In genomic region chr13:109229618-109230334, GRCm38 (mm10) we compare ENCODE assay signal across 9 mouse cellular contexts.
A peak's percentile ranks its signal among the peaks of the same experiment; 100 is the strongest.
DNase-seq lines count a peak whose midpoint lies in the region; ATAC-seq and TF ChIP-seq lines count a peak whose summit lies in the region.
"Had no signal": no experiment of that assay in that cellular context is flagged by ENCODE, and none has a peak within 500 bp of the region (broad histone marks: within the 10 kb centered on the region; RNA-seq: fewer than 3 reads in every experiment).

No protein-coding gene starts in this region.

- peak overlapping the region; percentile 31 for H3K4me3 ChIP-seq in kidney, embryonic 16.5 days (ENCODE audit: low read length)
- H3K4me3 ChIP-seq in lung, postnatal 0 days (ENCODE audit: low read depth, low read length) = peak overlapping the region; percentile 37
- H3K4me3 ChIP-seq: midbrain, embryonic 12.5 days had no signal

- 0 out of 2 replicates have a peak, but pooled peaks have one; percentile 18 for TF ChIP-seq EP300 in lung, postnatal 0 days (IDR thresholded peaks at IDR 0.05)

- 44% methylated on average over 17 of the region's 17 CpGs for WGBS in kidney, embryonic 16.5 days
- 10% methylated on average over 17 of the region's 17 CpGs for WGBS in lung, postnatal 0 days

- DNase-seq in kidney, adult 9 months = no peak
- DNase-seq in brain, adult 2 months (ENCODE audit: low read depth, low spot score) = peak; percentile 44
- peak; percentile 76 for DNase-seq in lung, postnatal 0 days (ENCODE audit: low spot score)
- no peak for DNase-seq in right cerebral cortex, postnatal 36 days (ENCODE audit: low spot score in 2 of 2)
- no peak for DNase-seq in urinary bladder, adult 18-20 months (ENCODE audit: low spot score in 2 of 2)
- DNase-seq in testis, postnatal 14 days (ENCODE audit: low spot score) = no peak

- H3K36me3 ChIP-seq in kidney, embryonic 16.5 days (ENCODE audit: insufficient read depth, low read length) = no peaks in the 10 kb centered on the region
- no peaks in the 10 kb centered on the region for H3K36me3 ChIP-seq in lung, postnatal 0 days (ENCODE audit: insufficient read depth, low read length)
- H3K36me3 ChIP-seq: midbrain, embryonic 12.5 days had no signal

- H3K9me3 ChIP-seq in kidney, embryonic 16.5 days (ENCODE audit: low read length) = no peaks in the 10 kb centered on the region
- no peaks in the 10 kb centered on the region for H3K9me3 ChIP-seq in lung, postnatal 0 days (ENCODE audit: low read length)
- H3K9me3 ChIP-seq: midbrain, embryonic 12.5 days had no signal

- H3K4me2 ChIP-seq in kidney, embryonic 16.5 days (replicated peaks; ENCODE audit: low read depth, low read length) = peak overlapping the region; percentile 42
- H3K4me2 ChIP-seq in lung, postnatal 0 days (replicated peaks; ENCODE audit: low read depth, low read length) = peak overlapping the region; percentile 66
- H3K4me2 ChIP-seq: midbrain, embryonic 12.5 days had no signal

- H3K27me3 ChIP-seq in kidney, embryonic 16.5 days (ENCODE audit: insufficient read depth, low read length) = no peaks in the 10 kb centered on the region
- H3K27me3 ChIP-seq in lung, postnatal 0 days (replicated peaks; ENCODE audit: insufficient read depth, low read length) = no peaks in the 10 kb centered on the region
- H3K27me3 ChIP-seq: midbrain, embryonic 12.5 days had no signal

- no peak for TF ChIP-seq CTCF in lung, postnatal 0 days (IDR thresholded peaks at IDR 0.05)

- H3K9ac ChIP-seq in kidney, embryonic 16.5 days (replicated peaks; ENCODE audit: low read length) = peak overlapping the region; percentile 44; the same call in 1 of the 2 replicates
- no peak overlapping the region for H3K9ac ChIP-seq in lung, postnatal 0 days (replicated peaks; ENCODE audit: low read depth)
- H3K9ac ChIP-seq: midbrain, embryonic 12.5 days had no signal

- ATAC-seq in kidney, embryonic 16.5 days (ENCODE audit: low FRiP score, low TSS enrichment) = 0 out of 2 replicates have a peak, but pooled peaks have one; percentile 27
- peak; percentile 25 to 29; a peak in 1 of 4 replicates for ATAC-seq in hematopoietic stem cell, adult 5-6 weeks (replicated peaks in 1 of 2; ENCODE audit: insufficient read depth in 1 of 2, low FRiP score in 2 of 2, low TSS enrichment in 1 of 2, low read depth in 1 of 2, poor library complexity in 2 of 2, severe bottlenecking in 2 of 2)
- peak; percentile 54 for ATAC-seq in lung, postnatal 0 days

- no peak overlapping the region for H3K27ac ChIP-seq in kidney, embryonic 16.5 days (ENCODE audit: low read length)
- peak overlapping the region; percentile 60 for H3K27ac ChIP-seq in lung, postnatal 0 days (ENCODE audit: low read length)
- H3K27ac ChIP-seq: midbrain, embryonic 12.5 days had no signal

- peaks cover 25% of the 10 kb centered on the region for H3K4me1 ChIP-seq in kidney, embryonic 16.5 days (ENCODE audit: insufficient read depth, low read length)
- H3K4me1 ChIP-seq in lung, postnatal 0 days (ENCODE audit: insufficient read depth, low read depth, low read length) = peaks cover 6% of the 10 kb centered on the region; the same call in 1 of the 2 replicates

Comparison
In these comparisons a context has a peak if more than half of its experiments do, and no peak if none do; other contexts are left out.
1. DNase-seq: peak in brain, adult 2 months (single experiment) and lung, postnatal 0 days (single experiment); none in kidney, adult 9 months (single experiment), right cerebral cortex, postnatal 36 days (0 of 2), urinary bladder, adult 18-20 months (0 of 2) and testis, postnatal 14 days (single experiment).
2. Peak in every context shown above with its lines, with median percentiles within 50 percentile points of each other: ATAC-seq.